Comparison of ENCODE assay signal across 8 mouse cellular contexts in the genomic region with DNA sequence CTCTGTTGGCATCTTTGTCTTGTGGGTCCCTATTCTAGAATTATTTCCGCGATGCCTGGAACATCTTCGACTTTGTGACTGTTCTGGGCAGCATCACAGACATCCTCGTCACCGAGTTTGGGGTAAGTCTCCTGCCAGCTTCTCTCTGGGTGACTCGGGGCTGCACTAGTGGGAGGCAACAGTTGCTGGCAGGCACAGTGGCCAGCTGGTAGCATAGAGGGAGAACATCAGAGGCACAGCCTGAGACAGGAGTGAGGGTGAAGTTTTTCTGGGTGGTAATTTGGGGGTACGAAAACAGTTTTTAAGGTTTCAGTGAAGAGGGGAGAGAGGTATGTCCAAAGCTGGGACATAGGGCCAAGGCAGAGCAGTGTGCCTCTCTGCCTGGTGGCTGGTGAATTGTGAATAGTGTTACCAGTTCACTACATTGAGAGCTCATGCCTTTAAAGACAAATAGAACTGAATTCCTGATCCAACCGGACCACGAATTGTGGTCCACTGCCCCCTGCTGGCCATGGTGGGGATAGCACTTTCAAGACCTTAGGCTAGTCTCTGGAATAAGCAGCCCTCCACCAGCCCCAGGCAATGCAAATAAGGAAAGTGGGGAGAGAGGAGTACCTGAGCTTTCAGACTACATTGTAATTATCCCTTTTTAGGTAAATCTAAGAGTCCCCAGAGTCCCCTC.
A peak's percentile ranks its signal among the peaks of the same experiment; 100 is the strongest.
DNase-seq lines count a peak whose midpoint lies in the region; ATAC-seq and TF ChIP-seq lines count a peak whose summit lies in the region.

No protein-coding gene starts in this region.

- no peak overlapping the region for H3K9ac ChIP-seq in lung, postnatal 0 days (replicated peaks; ENCODE audit: low read depth)

- DNase-seq in CD4-positive helper T cell, adult 2 months (ENCODE audit: low read depth, low spot score), result peak; percentile 65
- DNase-seq in NIH3T3 (ENCODE audit: low read depth), result peak; percentile 94
- peak; percentile 86 for DNase-seq in cerebellum, adult 9-10 months
- peak; percentile 83 for DNase-seq in gastrocnemius, adult 2 months
- peak; percentile 58 for DNase-seq in layer of hippocampus, adult 9-10 months (ENCODE audit: low spot score)
- DNase-seq in lung, postnatal 0 days (ENCODE audit: low spot score), result peak; percentile 79
- DNase-seq in right cerebral cortex, postnatal 10 days (ENCODE audit: low spot score in 2 of 2), result peak; percentile 73 to 87
- peak; percentile 41 to 64 for DNase-seq in urinary bladder, postnatal 36 days (ENCODE audit: low spot score in 2 of 2)

- no peaks in the 10 kb centered on the region for H3K4me1 ChIP-seq in lung, postnatal 0 days (ENCODE audit: insufficient read depth, low read depth, low read length)

- peak; percentile 93 for TF ChIP-seq CTCF in gastrocnemius, adult 2 months (IDR thresholded peaks at IDR 0.05)
- TF ChIP-seq CTCF in lung, postnatal 0 days (IDR thresholded peaks at IDR 0.05), result peak; percentile 90

- H3K36me3 ChIP-seq in lung, postnatal 0 days (ENCODE audit: insufficient read depth, low read length), result no peaks in the 10 kb centered on the region

- H3K4me3 ChIP-seq in gastrocnemius, adult 2 months, result no peak overlapping the region
- H3K4me3 ChIP-seq in lung, postnatal 0 days (ENCODE audit: low read depth, low read length), result no peak overlapping the region

- TF ChIP-seq EP300 in lung, postnatal 0 days (IDR thresholded peaks at IDR 0.05), result no peak

- WGBS in lung, postnatal 0 days, result 68% methylated on average over 9 of the region's 9 CpGs

- no peaks in the 10 kb centered on the region for H3K9me3 ChIP-seq in lung, postnatal 0 days (ENCODE audit: low read length)

- H3K4me2 ChIP-seq in lung, postnatal 0 days (replicated peaks; ENCODE audit: low read depth, low read length), result no peak overlapping the region

- no peaks in the 10 kb centered on the region for H3K27me3 ChIP-seq in lung, postnatal 0 days (replicated peaks; ENCODE audit: insufficient read depth, low read length)

- H3K27ac ChIP-seq in gastrocnemius, adult 2 months, result no peak overlapping the region
- H3K27ac ChIP-seq in lung, postnatal 0 days (ENCODE audit: low read length), result no peak overlapping the region

- no peak for ATAC-seq in lung, postnatal 0 days

- intact Hi-C loops in gastrocnemius, adult 2 months (cut with DNase I), result loop anchor here (5.0 kb wide), 2 partner anchors 38 to 218 kb away; no protein-coding TSS in a partner anchor
